Mouse (Mus musculus) CH12.LX (cell line): ENCODE data around the gene Shroom1. TPM values are rescaled to one million over a fixed set of nuclear protein-coding genes. Genes with fewer than 3 reads are reported as not detected.

ENCODE experiments used
- DNase-seq: peaks from one replicate; pipeline ENCODE4 v3.0.0-alpha.2; 2013; ENCODE audit errors: extremely low read depth
- H3K27ac ChIP-seq: 2 replicates; pipeline ENCODE4 v1.5.1; 2012; ENCODE audit warnings: low read depth, mild to moderate bottlenecking, control low read depth, moderate library complexity; ENCODE audit not compliant: insufficient read depth
- H3K27me3 ChIP-seq: replicated peaks from 2 replicates; pipeline ENCODE3; 2012; ENCODE audit warnings: inconsistent platforms
- H3K36me3 ChIP-seq, 2 experiments: replicated peaks in 1 of 2; 2 replicates each; pipeline versions ENCODE3 to v1.6.1; 2012; ENCODE audit warnings: inconsistent platforms in 1 of 2, low read length in 1 of 2, mild to moderate bottlenecking in 1 of 2, mixed read lengths in 1 of 2, moderate library complexity in 1 of 2; ENCODE audit not compliant: control insufficient read depth in 1 of 2, insufficient read depth in 1 of 2
- H3K4me1 ChIP-seq, 2 experiments: 2 replicates each; pipeline ENCODE4 v1.6.1; 2012; ENCODE audit warnings: inconsistent platforms in 1 of 2, moderate library complexity in 1 of 2; ENCODE audit not compliant: insufficient read depth in 2 of 2, control insufficient read depth in 1 of 2
- H3K4me2 ChIP-seq: 2 replicates; pipeline ENCODE4 v1.6.1; 2012; ENCODE audit warnings: low read depth, mild to moderate bottlenecking, control low read depth; ENCODE audit not compliant: poor library complexity, insufficient read depth, severe bottlenecking
- H3K4me3 ChIP-seq, 3 experiments: fragments of 150-350 bp in 1 of 3; sonication (generic) in 1 of 3; replicated peaks in 1 of 3; 2 replicates each; pipeline versions ENCODE3 to v1.5.1; 2011 to 2012; ENCODE audit warnings: low read depth in 2 of 3, low read length in 2 of 3, mild to moderate bottlenecking in 2 of 3, moderate library complexity in 2 of 3, control low read depth in 1 of 3, improper control_type of control experiment in 1 of 3, inconsistent platforms in 1 of 3, mixed read lengths in 1 of 3; ENCODE audit not compliant: poor library complexity in 1 of 3
- H3K79me2 ChIP-seq: replicated peaks from 2 replicates; pipeline ENCODE4 v1.6.1; 2012; ENCODE audit warnings: mild to moderate bottlenecking, moderate library complexity; ENCODE audit not compliant: control insufficient read depth, poor library complexity, insufficient read depth, severe bottlenecking; ENCODE audit errors: extremely low read depth
- H3K9ac ChIP-seq: 2 replicates; pipeline ENCODE4 v1.6.1; 2012; ENCODE audit warnings: low read depth, mild to moderate bottlenecking, control low read depth, moderate library complexity; ENCODE audit not compliant: insufficient read depth
- H3K9me3 ChIP-seq: replicated peaks from 2 replicates; pipeline ENCODE3; 2012; ENCODE audit warnings: low read length, inconsistent platforms, mixed read lengths
- BHLHE40 ChIP-seq: IDR thresholded peaks from 2 replicates; pipeline ENCODE4 v1.6.1; 2011; ENCODE audit warnings: mild to moderate bottlenecking, low read depth, low read length, improper control_type of control experiment
- CHD1 ChIP-seq: IDR thresholded peaks from 2 replicates; pipeline ENCODE4 v1.6.1; 2012; ENCODE audit warnings: low read depth, low read length, improper control_type of control experiment, inconsistent platforms
- EP300 ChIP-seq: IDR thresholded peaks from 2 replicates; pipeline ENCODE4 v1.6.1; 2011; ENCODE audit warnings: low read length, improper control_type of control experiment
- ETS1 ChIP-seq: conservative IDR thresholded peaks from 2 replicates; pipeline ENCODE4 v1.6.1; 2012; ENCODE audit warnings: low read depth, mild to moderate bottlenecking, inconsistent platforms, low read length, improper control_type of control experiment, moderate library complexity
- GABPA ChIP-seq: IDR thresholded peaks from 2 replicates; pipeline ENCODE4 v1.6.1; 2012; ENCODE audit warnings: low read depth, low read length, improper control_type of control experiment, inconsistent platforms; ENCODE audit not compliant: insufficient replicate concordance
- HCFC1 ChIP-seq: IDR thresholded peaks from 2 replicates; pipeline ENCODE4 v1.6.1; 2012; ENCODE audit warnings: low read depth, mild to moderate bottlenecking, inconsistent platforms, low read length, improper control_type of control experiment
- JUN ChIP-seq: IDR thresholded peaks from 2 replicates; pipeline ENCODE4 v1.6.1; 2011; ENCODE audit warnings: low read depth, mild to moderate bottlenecking, low read length, improper control_type of control experiment, moderate library complexity; ENCODE audit not compliant: insufficient read depth
- MEF2A ChIP-seq: IDR thresholded peaks from 2 replicates; pipeline ENCODE4 v1.6.1; 2014; ENCODE audit warnings: low read depth, mild to moderate bottlenecking, inconsistent platforms, low read length, improper control_type of control experiment, borderline replicate concordance
- MXI1 ChIP-seq: IDR thresholded peaks from 2 replicates; pipeline ENCODE4 v1.6.1; 2011; ENCODE audit warnings: mild to moderate bottlenecking, low read depth, low read length, improper control_type of control experiment
- NELFE ChIP-seq: IDR thresholded peaks from 2 replicates; pipeline ENCODE4 v1.6.1; 2011; ENCODE audit warnings: low read depth, low read length, improper control_type of control experiment
- POLR2A ChIP-seq: IDR thresholded peaks from 2 replicates; pipeline ENCODE4 v1.6.1; 2011; ENCODE audit warnings: low read depth, mild to moderate bottlenecking, improper control_type of control experiment, low read length
- SIN3A ChIP-seq: IDR thresholded peaks from 2 replicates; pipeline ENCODE4 v1.6.1; 2012; ENCODE audit warnings: low read length, improper control_type of control experiment, inconsistent platforms
- TBP ChIP-seq: conservative IDR thresholded peaks from 2 replicates; pipeline ENCODE4 v1.6.1; 2011; ENCODE audit warnings: low read depth, low read length, improper control_type of control experiment
- ZC3H11A ChIP-seq: IDR thresholded peaks from 2 replicates; pipeline ENCODE4 v1.6.1; 2012; ENCODE audit warnings: low read depth, mild to moderate bottlenecking, inconsistent platforms, low read length, improper control_type of control experiment
- ZKSCAN1 ChIP-seq: IDR thresholded peaks from 2 replicates; pipeline ENCODE4 v1.6.1; 2012; ENCODE audit warnings: low read depth, inconsistent platforms, low read length, improper control_type of control experiment, borderline replicate concordance
- ZMIZ1 ChIP-seq: IDR thresholded peaks from 2 replicates; pipeline ENCODE4 v1.6.1; 2012; ENCODE audit warnings: low read depth, mild to moderate bottlenecking, inconsistent platforms, low read length, improper control_type of control experiment
- ZNF384 ChIP-seq: IDR thresholded peaks from 2 replicates; pipeline ENCODE4 v1.6.1; 2012; ENCODE audit warnings: low read depth, low read length, improper control_type of control experiment, inconsistent platforms
- dilution Hi-C: fragments of 300-500 bp; cut with MboI; formaldehyde crosslinking; loops from 2 replicates; pipeline ENCODE4 v1.14.3; 2020; ENCODE audit warnings: low sequenced_read_pairs; ENCODE audit not compliant: extremely low pct_unique_long_range_greater_than_20kb, extremely low pct_ligation_motif_present
- in situ Hi-C: fragments of 300-500 bp; cut with MboI; formaldehyde crosslinking; loops from 3 replicates; pipeline ENCODE4 v1.14.3; 2019; ENCODE audit warnings: low sequenced_read_pairs, low pct_ligation_motif_present, low pct_unique_long_range_greater_than_20kb, mixed read lengths
- polyA plus RNA-seq: library from polyadenylated mRNA; unstranded; fragments of >175 nt; gene quantifications from 2 replicates; pipeline ENCODE4 v1.2.1, GENCODE M21; 2012; ENCODE audit warnings: low read depth; ENCODE audit not compliant: insufficient read length
- total RNA-seq, 2 experiments: library from RNA; depleted of rRNA; stranded (reverse); fragments of 300-350 nt in 1 of 2; fragments of >200 nt in 1 of 2; gene quantifications; 2 replicates each; pipeline ENCODE4 v1.2.3; 2012 to 2014

The Shroom1 gene
- total and polyA plus RNA-seq, 3 experiments: not detected

DNA sequence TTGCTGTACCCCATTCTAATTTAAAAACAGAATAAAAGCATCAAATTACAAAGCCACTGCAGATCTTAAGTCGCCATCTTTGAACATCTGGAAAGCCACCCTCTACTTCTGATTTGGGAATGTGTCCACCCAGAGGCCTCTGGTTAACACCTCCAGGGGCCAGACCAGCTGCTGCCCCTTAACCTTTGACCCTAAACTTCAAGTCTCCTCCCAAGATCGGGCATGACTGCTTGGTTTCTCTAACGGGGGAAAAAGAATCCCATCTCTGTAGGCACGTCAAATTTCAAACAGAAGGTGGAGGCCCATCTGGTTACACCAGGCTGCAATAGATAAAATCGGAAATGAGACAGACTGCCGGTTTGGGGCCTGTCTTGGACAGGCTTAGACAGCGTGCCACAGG is 20.8 kb downstream of the Shroom1 start:
- in situ Hi-C loops: no loop called here
- peaks cover 0 to 2% of the 10 kb centered on the region in 2 experiments for H3K36me3 ChIP-seq
- peaks cover 21% of the 10 kb centered on the region for H3K9me3 ChIP-seq
- no peak overlapping the region for H3K27ac ChIP-seq
- no peak for DNase-seq
- H3K4me3 ChIP-seq: no peak overlapping the region
- H3K79me2 ChIP-seq: no peaks in the 10 kb centered on the region
- H3K4me1 ChIP-seq: no peaks in the 10 kb centered on the region
- no peak overlapping the region for H3K9ac ChIP-seq
- no peak for TF ChIP-seq GABPA
- no peak for TF ChIP-seq ETS1
- no peak for TF ChIP-seq SIN3A
- no peak for TF ChIP-seq CHD1
- TF ChIP-seq POLR2A: no peak
- no peak for TF ChIP-seq ZKSCAN1
- TF ChIP-seq ZMIZ1: no peak
- TF ChIP-seq TBP: no peak
- no peak for TF ChIP-seq ZC3H11A
- no peak for TF ChIP-seq NELFE
- TF ChIP-seq MEF2A: no peak
- TF ChIP-seq MXI1: no peak
- no peak for TF ChIP-seq BHLHE40
- TF ChIP-seq EP300: no peak
- dilution Hi-C loops: no loop called here
- H3K4me2 ChIP-seq: no peak overlapping the region
- H3K27me3 ChIP-seq: peaks cover 5% of the 10 kb centered on the region

- dilution Hi-C loops: no loop called here
- TF ChIP-seq HCFC1: no peak
- TF ChIP-seq TBP: no peak
- no peak for TF ChIP-seq JUN
- TF ChIP-seq ZNF384: no peak
- Histone ChIP-seq H3K9me3 (peaks cover 21% of the 10 kb centered on the region), H3K9ac (no peak overlapping the region), H3K27ac (no peak overlapping the region), H3K36me3 (peaks cover 0 to 2% of the 10 kb centered on the region in 2 experiments), H3K4me1 (no peaks in the 10 kb centered on the region), H3K4me2 (no peak overlapping the region), H3K4me3 (no peak overlapping the region), H3K27me3 (peaks cover 5% of the 10 kb centered on the region), H3K79me2 (no peaks in the 10 kb centered on the region)
- in situ Hi-C loops: no loop called here
- no peak for DNase-seq
Measured at GRCm38 (mm10) chr11:53478383-53479170, 21.6 kb downstream of the Shroom1 start.
